Mouse (Mus musculus) MEL (cell line): Measurements from ENCODE around the gene Gm32742. TPM values are rescaled to one million over a fixed set of nuclear protein-coding genes. Genes with fewer than 3 reads are reported as not detected.

ENCODE experiments used
- DNase-seq: peaks from one replicate; pipeline ENCODE4 v3.0.0; 2011; ENCODE audit warnings: low read depth, low spot score
- H3K27ac ChIP-seq: 2 replicates; pipeline ENCODE4 v1.5.1; 2012; ENCODE audit warnings: low read depth, mild to moderate bottlenecking, control low read depth, low read length, moderate library complexity; ENCODE audit not compliant: control insufficient read depth
- H3K27me3 ChIP-seq, 2 experiments: fragments of 150-350 bp in 1 of 2; sonication (generic) in 1 of 2; 2 replicates each; pipeline ENCODE4 v1.6.1; 2012; ENCODE audit warnings: low read length in 2 of 2, mild to moderate bottlenecking in 2 of 2, improper control_type of control experiment in 1 of 2, moderate library complexity in 1 of 2; ENCODE audit not compliant: insufficient read depth in 2 of 2, control insufficient read depth in 1 of 2
- H3K36me3 ChIP-seq, 2 experiments: 2 replicates each; pipeline ENCODE4 v1.6.1; 2012 to 2014; ENCODE audit warnings: low read length in 2 of 2, improper control_type of control experiment in 1 of 2, inconsistent platforms in 1 of 2, mild to moderate bottlenecking in 1 of 2; ENCODE audit not compliant: insufficient read depth in 2 of 2, control insufficient read depth in 1 of 2
- H3K4me1 ChIP-seq, 2 experiments: fragments of 150-350 bp in 1 of 2; sonication (generic) in 1 of 2; 2 replicates each; pipeline ENCODE4 v1.6.1; 2012; ENCODE audit warnings: low read length in 2 of 2, improper control_type of control experiment in 1 of 2, mild to moderate bottlenecking in 1 of 2; ENCODE audit not compliant: insufficient read depth in 2 of 2, control insufficient read depth in 1 of 2
- H3K4me3 ChIP-seq, 2 experiments: fragments of 150-350 bp in 1 of 2; sonication (generic) in 1 of 2; 2 replicates each; pipeline ENCODE4 v1.5.1; 2012; ENCODE audit warnings: low read depth in 2 of 2, low read length in 2 of 2, mild to moderate bottlenecking in 2 of 2, moderate library complexity in 2 of 2, control low read depth in 1 of 2, improper control_type of control experiment in 1 of 2; ENCODE audit not compliant: control insufficient read depth in 1 of 2, insufficient read depth in 1 of 2
- H3K79me2 ChIP-seq: 2 replicates; pipeline ENCODE4 v1.6.1; 2012; ENCODE audit warnings: mild to moderate bottlenecking, low read length, moderate library complexity; ENCODE audit not compliant: control insufficient read depth, poor library complexity, insufficient read depth
- H3K9ac ChIP-seq: 2 replicates; pipeline ENCODE4 v1.6.1; 2012; ENCODE audit warnings: low read depth, mild to moderate bottlenecking, control low read depth, low read length, moderate library complexity; ENCODE audit not compliant: control insufficient read depth, poor library complexity, severe bottlenecking
- H3K9me3 ChIP-seq: fragments of 150-350 bp; sonication (generic); replicated peaks from 2 replicates; pipeline ENCODE4 v1.6.1; 2012; ENCODE audit warnings: mild to moderate bottlenecking, low read length, improper control_type of control experiment, moderate library complexity; ENCODE audit not compliant: insufficient read depth
- E2F4 ChIP-seq: IDR thresholded peaks from 2 replicates; pipeline ENCODE4 v1.6.1; 2011; ENCODE audit warnings: low read depth, low read length, improper control_type of control experiment, borderline replicate concordance
- EP300 ChIP-seq, 2 experiments: IDR thresholded peaks; 2 replicates each; pipeline ENCODE4 v1.6.1; 2011; ENCODE audit warnings: improper control_type of control experiment in 2 of 2, low read length in 2 of 2, low read depth in 1 of 2, mild to moderate bottlenecking in 1 of 2
- MAFK ChIP-seq: IDR thresholded peaks from 2 replicates; pipeline ENCODE4 v1.6.1; 2011; ENCODE audit warnings: low read depth, mild to moderate bottlenecking, low read length, improper control_type of control experiment, borderline replicate concordance
- MEF2A ChIP-seq: IDR thresholded peaks from 2 replicates; pipeline ENCODE4 v1.6.1; 2014; ENCODE audit warnings: low read depth, mild to moderate bottlenecking, inconsistent platforms, low read length, improper control_type of control experiment; ENCODE audit not compliant: poor library complexity, insufficient replicate concordance, severe bottlenecking; ENCODE audit errors: extremely low read depth
- ZKSCAN1 ChIP-seq: IDR thresholded peaks from 2 replicates; pipeline ENCODE4 v1.6.1; 2012; ENCODE audit warnings: low read depth, mild to moderate bottlenecking, inconsistent platforms, low read length, improper control_type of control experiment, moderate library complexity
- ZMIZ1 ChIP-seq: IDR thresholded peaks from 2 replicates; pipeline ENCODE4 v1.6.1; 2012; ENCODE audit warnings: low read depth, mild to moderate bottlenecking, inconsistent platforms, low read length, improper control_type of control experiment, moderate library complexity
- polyA plus RNA-seq, 2 experiments: library from polyadenylated mRNA; stranded (reverse) in 1 of 2; unstranded in 1 of 2; fragments of >175 nt in 1 of 2; fragments of >200 nt in 1 of 2; gene quantifications; 2 replicates each; pipeline versions ENCODE4 v1.2.1 to v1.2.4; 2012; ENCODE audit warnings: low replicate concordance in 2 of 2, low read depth in 1 of 2; ENCODE audit not compliant: insufficient read length in 2 of 2, insufficient read depth in 1 of 2, missing spikeins in 1 of 2
- total RNA-seq: library from RNA; depleted of rRNA; stranded (reverse); fragments of 300-350 nt; gene quantifications from 2 replicates; pipeline ENCODE4 v1.2.3, GENCODE M21; 2012

Gene Gm32742
- total and polyA plus RNA-seq, 3 experiments: 0.01 TPM; not detected in 2

DNA sequence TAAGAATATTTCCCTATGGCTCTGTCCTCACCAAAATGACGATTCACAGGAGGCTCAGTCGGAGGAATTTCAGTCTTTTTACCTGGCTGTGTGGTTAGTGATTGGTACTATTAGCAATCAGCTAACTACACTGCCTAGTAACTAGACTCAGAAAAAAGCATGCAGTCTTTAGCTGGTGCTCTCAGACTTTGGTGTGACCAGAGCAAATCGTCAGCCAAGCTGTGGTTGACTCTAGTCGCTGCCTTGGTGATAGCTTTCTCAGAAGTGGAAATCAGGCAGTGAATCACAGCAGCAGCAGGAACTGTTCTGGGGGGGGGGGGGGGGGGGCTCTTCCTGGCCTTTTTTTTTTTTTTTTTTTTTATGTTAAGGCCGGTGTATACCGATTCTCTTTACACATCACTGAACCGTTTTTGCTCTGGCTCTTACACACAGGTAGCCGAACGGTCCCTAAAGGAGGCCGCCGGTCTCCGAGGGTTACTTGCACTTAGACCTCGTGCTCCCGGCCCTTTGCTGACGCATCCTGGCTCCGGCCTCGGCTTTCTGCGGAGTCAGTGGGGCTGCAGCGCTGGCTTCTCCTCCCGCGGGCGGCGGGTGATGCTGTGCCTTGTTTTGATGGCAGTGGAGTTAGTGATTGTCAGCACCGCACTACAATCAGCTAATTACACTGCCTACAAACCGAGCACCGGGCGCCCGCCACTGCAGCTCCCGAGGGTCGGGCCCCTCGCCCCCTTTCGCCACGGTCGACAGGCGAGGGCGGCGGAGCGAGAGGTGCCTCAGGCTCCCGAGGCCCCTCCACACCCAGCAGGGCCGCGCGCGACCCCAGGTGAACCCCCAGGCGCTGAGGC is 62.1 kb downstream of the Gm32742 start:
- Histone ChIP-seq H3K36me3 (no peaks in the 10 kb centered on the region), H3K9me3 (no peaks in the 10 kb centered on the region), H3K27me3 (peaks cover 0 to 3% of the 10 kb centered on the region in 2 experiments; a peak in 2 of 4 replicates), H3K79me2 (no peaks in the 10 kb centered on the region)
- TF ChIP-seq MAFK (no peak), E2F4 (no peak)
- TF ChIP-seq, all 39 proteins: peak for 0
- Histone ChIP-seq H3K27ac (no peak overlapping the region), H3K4me3 (no peak overlapping the region), H3K4me1 (no peaks in the 10 kb centered on the region), H3K9ac (no peak overlapping the region)
- DNase-seq: no peak

DNA sequence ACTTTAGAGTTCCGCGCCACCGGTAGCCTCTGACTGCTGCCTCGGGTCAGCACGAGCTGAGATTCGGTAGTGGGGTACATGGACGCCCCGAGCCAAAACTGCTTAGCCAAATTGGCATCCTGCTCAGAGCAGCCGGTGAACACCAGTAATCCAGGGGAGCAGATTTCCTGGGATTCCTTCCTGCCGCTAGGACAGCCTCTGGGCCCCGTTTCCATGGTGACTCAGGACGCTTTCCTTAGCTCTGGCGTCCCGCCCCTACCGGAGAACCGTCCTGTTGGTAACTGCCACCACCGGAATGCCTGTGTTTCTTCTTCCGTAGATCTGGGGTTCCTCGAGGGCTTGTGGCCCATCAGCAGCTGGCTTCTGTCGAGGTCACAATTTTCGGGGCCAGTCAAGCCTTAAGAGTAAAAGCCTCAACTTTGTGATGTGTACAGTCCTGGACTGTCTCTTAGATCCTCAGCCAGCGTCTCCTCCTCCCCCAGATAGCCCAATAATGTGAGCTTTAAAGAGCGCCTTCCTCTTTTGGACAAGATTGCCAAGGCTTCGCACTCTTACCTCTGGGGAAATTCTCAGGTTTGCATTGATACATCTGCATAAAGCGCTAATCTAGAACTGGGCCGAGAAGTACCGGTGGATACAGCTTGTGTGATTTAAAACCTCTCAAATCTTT is 63.4 kb downstream of the Gm32742 start, which contains the start of gene 4833427G06Rik:
Gene 4833427G06Rik (minus strand): TSS at position 323 of the 670 bp plus-strand sequence.
- Histone ChIP-seq H3K27ac (no peak within 1 kb of the TSS), H3K9ac (no peak within 1 kb of the TSS), H3K4me3 (no peak within 1 kb of the TSS), H3K79me2 (no peaks in the 10 kb centered on the region), H3K27me3 (peaks cover 0 to 3% of the 10 kb centered on the region in 2 experiments; a peak in 2 of 4 replicates), H3K36me3 (no peaks in the 10 kb centered on the region), H3K4me1 (no peaks in the 10 kb centered on the region), H3K9me3 (no peaks in the 10 kb centered on the region)
- no peak for TF ChIP-seq ZMIZ1
- TF ChIP-seq EP300 (IDR thresholded peaks at IDR 0.05; ENCODE audit: low read depth in 1 of 2, low read length in 2 of 2): no peak
- DNase-seq: no peak

DNA sequence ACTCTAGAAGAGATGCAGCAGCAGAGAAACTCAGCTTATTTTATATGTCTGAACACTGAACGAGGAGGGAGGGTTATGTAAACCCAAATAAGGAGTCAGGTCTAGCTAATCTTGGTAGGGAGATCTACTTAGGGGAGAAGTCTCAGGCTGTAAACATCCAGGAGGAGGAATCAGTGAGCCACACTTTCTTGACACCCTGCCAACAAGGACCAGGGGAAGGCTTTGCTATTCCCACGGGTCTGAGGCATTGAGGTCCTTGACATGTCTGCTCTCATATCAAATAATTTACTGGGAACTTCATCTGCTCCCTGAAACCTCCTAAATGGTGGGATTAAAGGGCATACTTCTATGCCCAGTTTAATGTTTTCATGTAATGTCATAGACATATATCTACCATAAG is 69.0 kb downstream of the Gm32742 start:
- peaks cover 0 to 2% of the 10 kb centered on the region in 2 experiments; a peak in 1 of 4 replicates for H3K27me3 ChIP-seq
- TF ChIP-seq MEF2A (no peak), ZKSCAN1 (no peak)
- no peak overlapping the region for H3K9ac ChIP-seq
- no peak overlapping the region for H3K4me3 ChIP-seq
- H3K36me3 ChIP-seq: peaks cover 0 to 7% of the 10 kb centered on the region in 2 experiments; a peak in 2 of 4 replicates
- no peak for DNase-seq
- no peak overlapping the region for H3K27ac ChIP-seq
- no peaks in the 10 kb centered on the region for H3K79me2 ChIP-seq
- no peaks in the 10 kb centered on the region for H3K9me3 ChIP-seq
- H3K4me1 ChIP-seq: no peaks in the 10 kb centered on the region
